Mouse (Mus musculus) CH12.LX (cell line): Measurements from ENCODE around the gene Taok1. TPM values are rescaled to one million over a fixed set of nuclear protein-coding genes. Genes with fewer than 3 reads are reported as not detected.

ENCODE experiments used
- DNase-seq: peaks from one replicate; pipeline ENCODE4 v3.0.0-alpha.2; 2013; ENCODE audit errors: extremely low read depth
- H3K27ac ChIP-seq: 2 replicates; pipeline ENCODE4 v1.5.1; 2012; ENCODE audit warnings: low read depth, mild to moderate bottlenecking, control low read depth, moderate library complexity; ENCODE audit not compliant: insufficient read depth
- H3K27me3 ChIP-seq: replicated peaks from 2 replicates; pipeline ENCODE3; 2012; ENCODE audit warnings: inconsistent platforms
- H3K36me3 ChIP-seq, 2 experiments: replicated peaks in 1 of 2; 2 replicates each; pipeline versions ENCODE3 to v1.6.1; 2012; ENCODE audit warnings: inconsistent platforms in 1 of 2, low read length in 1 of 2, mild to moderate bottlenecking in 1 of 2, mixed read lengths in 1 of 2, moderate library complexity in 1 of 2; ENCODE audit not compliant: control insufficient read depth in 1 of 2, insufficient read depth in 1 of 2
- H3K4me1 ChIP-seq, 2 experiments: 2 replicates each; pipeline ENCODE4 v1.6.1; 2012; ENCODE audit warnings: inconsistent platforms in 1 of 2, moderate library complexity in 1 of 2; ENCODE audit not compliant: insufficient read depth in 2 of 2, control insufficient read depth in 1 of 2
- H3K4me2 ChIP-seq: 2 replicates; pipeline ENCODE4 v1.6.1; 2012; ENCODE audit warnings: low read depth, mild to moderate bottlenecking, control low read depth; ENCODE audit not compliant: poor library complexity, insufficient read depth, severe bottlenecking
- H3K4me3 ChIP-seq, 3 experiments: fragments of 150-350 bp in 1 of 3; sonication (generic) in 1 of 3; replicated peaks in 1 of 3; 2 replicates each; pipeline versions ENCODE3 to v1.5.1; 2011 to 2012; ENCODE audit warnings: low read depth in 2 of 3, low read length in 2 of 3, mild to moderate bottlenecking in 2 of 3, moderate library complexity in 2 of 3, control low read depth in 1 of 3, improper control_type of control experiment in 1 of 3, inconsistent platforms in 1 of 3, mixed read lengths in 1 of 3; ENCODE audit not compliant: poor library complexity in 1 of 3
- H3K79me2 ChIP-seq: replicated peaks from 2 replicates; pipeline ENCODE4 v1.6.1; 2012; ENCODE audit warnings: mild to moderate bottlenecking, moderate library complexity; ENCODE audit not compliant: control insufficient read depth, poor library complexity, insufficient read depth, severe bottlenecking; ENCODE audit errors: extremely low read depth
- H3K9ac ChIP-seq: 2 replicates; pipeline ENCODE4 v1.6.1; 2012; ENCODE audit warnings: low read depth, mild to moderate bottlenecking, control low read depth, moderate library complexity; ENCODE audit not compliant: insufficient read depth
- H3K9me3 ChIP-seq: replicated peaks from 2 replicates; pipeline ENCODE3; 2012; ENCODE audit warnings: low read length, inconsistent platforms, mixed read lengths
- BHLHE40 ChIP-seq: IDR thresholded peaks from 2 replicates; pipeline ENCODE4 v1.6.1; 2011; ENCODE audit warnings: mild to moderate bottlenecking, low read depth, low read length, improper control_type of control experiment
- CTCF ChIP-seq, 2 experiments: IDR thresholded peaks in 1 of 2; conservative IDR thresholded peaks in 1 of 2; 2 replicates each; pipeline ENCODE4 v1.5.1; 2011 to 2012; ENCODE audit warnings: low read depth in 2 of 2, low read length in 2 of 2, improper control_type of control experiment in 1 of 2, inconsistent platforms in 1 of 2, mild to moderate bottlenecking in 1 of 2, moderate library complexity in 1 of 2
- E2F4 ChIP-seq: IDR thresholded peaks from 2 replicates; pipeline ENCODE4 v1.6.1; 2011; ENCODE audit warnings: low read depth, low read length, improper control_type of control experiment; ENCODE audit not compliant: insufficient replicate concordance
- GABPA ChIP-seq: IDR thresholded peaks from 2 replicates; pipeline ENCODE4 v1.6.1; 2012; ENCODE audit warnings: low read depth, low read length, improper control_type of control experiment, inconsistent platforms; ENCODE audit not compliant: insufficient replicate concordance
- IRF4 ChIP-seq: IDR thresholded peaks from 2 replicates; pipeline ENCODE4 v1.6.1; 2014; ENCODE audit warnings: low read depth, mild to moderate bottlenecking, inconsistent platforms, low read length, improper control_type of control experiment
- JUND ChIP-seq: conservative IDR thresholded peaks from 2 replicates; pipeline ENCODE4 v1.6.1; 2011; ENCODE audit warnings: low read depth, low read length, improper control_type of control experiment
- MAZ ChIP-seq: IDR thresholded peaks from 2 replicates; pipeline ENCODE4 v1.6.1; 2012; ENCODE audit warnings: low read depth, mild to moderate bottlenecking, inconsistent platforms, low read length, improper control_type of control experiment, moderate library complexity
- MXI1 ChIP-seq: IDR thresholded peaks from 2 replicates; pipeline ENCODE4 v1.6.1; 2011; ENCODE audit warnings: mild to moderate bottlenecking, low read depth, low read length, improper control_type of control experiment
- NELFE ChIP-seq: IDR thresholded peaks from 2 replicates; pipeline ENCODE4 v1.6.1; 2011; ENCODE audit warnings: low read depth, low read length, improper control_type of control experiment
- NRF1 ChIP-seq: IDR thresholded peaks from 2 replicates; pipeline ENCODE4 v1.6.1; 2014; ENCODE audit warnings: low read depth, mild to moderate bottlenecking, inconsistent platforms, low read length, improper control_type of control experiment, moderate library complexity
- POLR2A ChIP-seq: IDR thresholded peaks from 2 replicates; pipeline ENCODE4 v1.6.1; 2011; ENCODE audit warnings: low read depth, mild to moderate bottlenecking, improper control_type of control experiment, low read length
- POLR2AphosphoS2 ChIP-seq: IDR thresholded peaks from 2 replicates; pipeline ENCODE4 v1.6.1; 2011; ENCODE audit warnings: low read depth, low read length, improper control_type of control experiment
- RCOR1 ChIP-seq: conservative IDR thresholded peaks from 2 replicates; pipeline ENCODE4 v1.6.1; 2012; ENCODE audit warnings: low read depth, mild to moderate bottlenecking, inconsistent platforms, low read length, improper control_type of control experiment
- TCF12 ChIP-seq: IDR thresholded peaks from 2 replicates; pipeline ENCODE4 v1.6.1; 2014; ENCODE audit warnings: low read depth, mild to moderate bottlenecking, inconsistent platforms, low read length, improper control_type of control experiment
- ZC3H11A ChIP-seq: IDR thresholded peaks from 2 replicates; pipeline ENCODE4 v1.6.1; 2012; ENCODE audit warnings: low read depth, mild to moderate bottlenecking, inconsistent platforms, low read length, improper control_type of control experiment
- ZMIZ1 ChIP-seq: IDR thresholded peaks from 2 replicates; pipeline ENCODE4 v1.6.1; 2012; ENCODE audit warnings: low read depth, mild to moderate bottlenecking, inconsistent platforms, low read length, improper control_type of control experiment
- ZNF384 ChIP-seq: IDR thresholded peaks from 2 replicates; pipeline ENCODE4 v1.6.1; 2012; ENCODE audit warnings: low read depth, low read length, improper control_type of control experiment, inconsistent platforms
- dilution Hi-C: fragments of 300-500 bp; cut with MboI; formaldehyde crosslinking; loops from 2 replicates; pipeline ENCODE4 v1.14.3; 2020; ENCODE audit warnings: low sequenced_read_pairs; ENCODE audit not compliant: extremely low pct_unique_long_range_greater_than_20kb, extremely low pct_ligation_motif_present
- in situ Hi-C: fragments of 300-500 bp; cut with MboI; formaldehyde crosslinking; loops from 3 replicates; pipeline ENCODE4 v1.14.3; 2019; ENCODE audit warnings: low sequenced_read_pairs, low pct_ligation_motif_present, low pct_unique_long_range_greater_than_20kb, mixed read lengths
- polyA plus RNA-seq: library from polyadenylated mRNA; unstranded; fragments of >175 nt; gene quantifications from 2 replicates; pipeline ENCODE4 v1.2.1, GENCODE M21; 2012; ENCODE audit warnings: low read depth; ENCODE audit not compliant: insufficient read length
- total RNA-seq, 2 experiments: library from RNA; depleted of rRNA; stranded (reverse); fragments of 300-350 nt in 1 of 2; fragments of >200 nt in 1 of 2; gene quantifications; 2 replicates each; pipeline ENCODE4 v1.2.3; 2012 to 2014

Gene Taok1
- total and polyA plus RNA-seq, 3 experiments, result 8.9 to 13.7 (median 11.6) TPM

GRCm38 (mm10) chr11:77626596-77627535 is 19.3 kb upstream of the Taok1 start:
- H3K4me1 ChIP-seq, result peaks cover 0 to 15% of the 10 kb centered on the region in 2 experiments; a peak in 2 of 4 replicates
- H3K27me3 ChIP-seq, result no peaks in the 10 kb centered on the region
- no peaks in the 10 kb centered on the region for H3K9me3 ChIP-seq
- TF ChIP-seq BHLHE40, result no peak
- no peak for TF ChIP-seq ZMIZ1
- no peak for TF ChIP-seq POLR2AphosphoS2
- no peak for TF ChIP-seq MXI1
- TF ChIP-seq MAZ, result no peak
- TF ChIP-seq ZNF384, result no peak
- TF ChIP-seq E2F4, result no peak
- no peak for TF ChIP-seq IRF4
- no peak for TF ChIP-seq JUND
- no peak for TF ChIP-seq GABPA
- no peak for TF ChIP-seq POLR2A
- TF ChIP-seq CTCF (conservative IDR thresholded peaks at IDR 0.05 in 1 of 2, IDR thresholded peaks at IDR 0.05 in 1 of 2; ENCODE audit: low read depth in 2 of 2, low read length in 2 of 2), result no peak
- TF ChIP-seq RCOR1, result no peak
- H3K27ac ChIP-seq, result no peak overlapping the region
- no peak overlapping the region for H3K4me2 ChIP-seq
- DNase-seq, result no peak
- H3K36me3 ChIP-seq, result no peaks in the 10 kb centered on the region
- dilution Hi-C loops, result no loop called here
- no peaks in the 10 kb centered on the region for H3K79me2 ChIP-seq
- H3K9ac ChIP-seq, result no peak overlapping the region
- in situ Hi-C loops, result loop anchor here (25.0 kb wide), 1 partner anchor 515 kb away; no protein-coding TSS in a partner anchor
- no peak overlapping the region for H3K4me3 ChIP-seq

- in situ Hi-C loops, result loop anchor here (25.0 kb wide), 1 partner anchor 513 kb away; no protein-coding TSS in a partner anchor
- Histone ChIP-seq H3K36me3 (no peaks in the 10 kb centered on the region), H3K27ac (no peak overlapping the region), H3K9ac (no peak overlapping the region), H3K27me3 (no peaks in the 10 kb centered on the region), H3K4me1 (peaks cover 0 to 15% of the 10 kb centered on the region in 2 experiments; a peak in 2 of 4 replicates), H3K79me2 (no peaks in the 10 kb centered on the region)
- dilution Hi-C loops, result no loop called here
- DNase-seq, result no peak
- TF ChIP-seq NELFE (no peak), BHLHE40 (no peak), ZC3H11A (no peak), TCF12 (no peak), NRF1 (no peak)
- TF ChIP-seq, all 38 proteins: peak for 0
- no peak overlapping the region for H3K4me3 ChIP-seq
- no peaks in the 10 kb centered on the region for H3K9me3 ChIP-seq
- no peak overlapping the region for H3K4me2 ChIP-seq
Observed at GRCm38 (mm10) chr11:77625061-77625855, 17.6 kb upstream of the Taok1 start.
